Mouse (Mus musculus) mesoderm, embryonic 11.5 days (tissue): ENCODE measurements around the gene Klk4.

ENCODE experiments used
- DNase-seq: peaks from one replicate; pipeline ENCODE4 v3.0.0-alpha.2; 2012; ENCODE audit warnings: low read depth, low spot score

Gene Klk4

GRCm38 (mm10) chr7:43880912-43881311, at the start of gene Klk4:
TSS of gene Klk4 (plus strand) at chr7:43881160.
- peak; percentile 27 for DNase-seq

GRCm38 (mm10) chr7:43841701-43842100, 39.3 kb upstream of the Klk4 start, which contains the start of gene Klk5:
TSS of gene Klk5 (plus strand) at chr7:43841971.
- DNase-seq = no peak

- no peak for DNase-seq
Observed at GRCm38 (mm10) chr7:43843801-43844200, 37.2 kb upstream of the Klk4 start.

- DNase-seq = no peak
Observed at GRCm38 (mm10) chr7:43851616-43852015, 29.3 kb upstream of the Klk4 start.

GRCm38 (mm10) chr7:43854642-43855380, 26.1 kb upstream of the Klk4 start:
- no peak for DNase-seq

- DNase-seq = no peak
Observed at GRCm38 (mm10) chr7:43855709-43856108, 25.3 kb upstream of the Klk4 start.

GRCm38 (mm10) chr7:43856307-43856706, 24.7 kb upstream of the Klk4 start:
- DNase-seq = no peak

- no peak for DNase-seq
Observed at GRCm38 (mm10) chr7:43857501-43857900, 23.5 kb upstream of the Klk4 start.

GRCm38 (mm10) chr7:43860411-43860810, 20.5 kb upstream of the Klk4 start:
- no peak for DNase-seq

GRCm38 (mm10) chr7:43873237-43873636, 7.7 kb upstream of the Klk4 start:
- peak; percentile 85 for DNase-seq

GRCm38 (mm10) chr7:43873674-43874073, 7.3 kb upstream of the Klk4 start:
- no peak for DNase-seq

GRCm38 (mm10) chr7:43874868-43875375, 6.0 kb upstream of the Klk4 start:
- peak; percentile 10 for DNase-seq

- DNase-seq = no peak
Observed at GRCm38 (mm10) chr7:43876444-43876843, 4.5 kb upstream of the Klk4 start.

- no peak for DNase-seq
Observed at GRCm38 (mm10) chr7:43878281-43878680, 2.7 kb upstream of the Klk4 start.

- no peak for DNase-seq
Observed at GRCm38 (mm10) chr7:43882346-43882745, 1.4 kb downstream of the Klk4 start.

- no peak for DNase-seq
Observed at GRCm38 (mm10) chr7:43882811-43883210, 1.9 kb downstream of the Klk4 start.

GRCm38 (mm10) chr7:43883547-43883946, 2.6 kb downstream of the Klk4 start:
- DNase-seq = peak; percentile 58

- no peak for DNase-seq
Observed at GRCm38 (mm10) chr7:43891365-43891764, 10.4 kb downstream of the Klk4 start.

- no peak for DNase-seq
Observed at GRCm38 (mm10) chr7:43891788-43892187, 10.8 kb downstream of the Klk4 start.

- peak; percentile 87 for DNase-seq
Observed at GRCm38 (mm10) chr7:43894836-43895235, 13.9 kb downstream of the Klk4 start.

- DNase-seq = no peak
Observed at GRCm38 (mm10) chr7:43914821-43915220, 33.9 kb downstream of the Klk4 start.

- no peak for DNase-seq
Observed at GRCm38 (mm10) chr7:43918426-43918825, 37.5 kb downstream of the Klk4 start.

- no peak for DNase-seq
Observed at GRCm38 (mm10) chr7:43918871-43919270, 37.9 kb downstream of the Klk4 start.
